Mouse (Mus musculus): ENCODE results near the gene Dram1. TPM values are rescaled to one million over a fixed set of nuclear protein-coding genes. Genes with fewer than 3 reads are reported as not detected.

The Dram1 gene
- polyA plus RNA-seq, 1 experiment: 13.1 TPM

GRCm38 (mm10) chr10:88354599-88354998 lies 24.3 kb downstream of the Dram1 start:
- 90% methylated on average over 5 of the region's 5 CpGs for WGBS
- H3K4me1 ChIP-seq (ENCODE audit: control insufficient read depth, insufficient read depth, insufficient read length): peaks cover 6% of the 10 kb centered on the region; the same call in 1 of the 2 replicates
- no peak overlapping the region for H3K27ac ChIP-seq (ENCODE audit: insufficient read depth, low read length)
- no peak for TF ChIP-seq CTCF (IDR thresholded peaks at IDR 0.05; ENCODE audit: extremely low read depth, insufficient read depth, insufficient read length, insufficient replicate concordance)
- no peak for TF ChIP-seq POLR2A (IDR thresholded peaks at IDR 0.05; ENCODE audit: low read depth, low read length)
- no peak for DNase-seq (ENCODE audit: low read depth in 1 of 2, low spot score in 2 of 2)
- H3K27me3 ChIP-seq (ENCODE audit: control insufficient read depth, insufficient read depth, low read length): no peaks in the 10 kb centered on the region
- H3K4me3 ChIP-seq (ENCODE audit: extremely low read depth, insufficient read depth, insufficient read length): no peak overlapping the region
- H3K36me3 ChIP-seq (ENCODE audit: control insufficient read depth, insufficient read depth, low read length): no peaks in the 10 kb centered on the region

GRCm38 (mm10) chr10:88352549-88352948 lies 26.3 kb downstream of the Dram1 start:
- 14% methylated on average over 2 of the region's 2 CpGs for WGBS
- no peak overlapping the region for H3K4me3 ChIP-seq (ENCODE audit: extremely low read depth, insufficient read depth, insufficient read length)
- no peaks in the 10 kb centered on the region for H3K27me3 ChIP-seq (ENCODE audit: control insufficient read depth, insufficient read depth, low read length)
- TF ChIP-seq POLR2A (IDR thresholded peaks at IDR 0.05; ENCODE audit: low read depth, low read length) (no peak), CTCF (IDR thresholded peaks at IDR 0.05; ENCODE audit: extremely low read depth, insufficient read depth, insufficient read length, insufficient replicate concordance) (no peak)
- no peak overlapping the region for H3K27ac ChIP-seq (ENCODE audit: insufficient read depth, low read length)
- DNase-seq (ENCODE audit: low read depth in 1 of 2, low spot score in 2 of 2): no peak
- H3K4me1 ChIP-seq (ENCODE audit: control insufficient read depth, insufficient read depth, insufficient read length): peaks cover 6% of the 10 kb centered on the region; the same call in 1 of the 2 replicates
- no peaks in the 10 kb centered on the region for H3K36me3 ChIP-seq (ENCODE audit: control insufficient read depth, insufficient read depth, low read length)

- 76% methylated on average over 5 of the region's 5 CpGs for WGBS
- no peaks in the 10 kb centered on the region for H3K27me3 ChIP-seq (ENCODE audit: control insufficient read depth, insufficient read depth, low read length)
- no peak overlapping the region for H3K4me3 ChIP-seq (ENCODE audit: extremely low read depth, insufficient read depth, insufficient read length)
- TF ChIP-seq CTCF (IDR thresholded peaks at IDR 0.05; ENCODE audit: extremely low read depth, insufficient read depth, insufficient read length, insufficient replicate concordance) (no peak), POLR2A (IDR thresholded peaks at IDR 0.05; ENCODE audit: low read depth, low read length) (no peak)
- peaks cover under 1% of the 10 kb centered on the region; the same call in 1 of the 2 replicates for H3K4me1 ChIP-seq (ENCODE audit: control insufficient read depth, insufficient read depth, insufficient read length)
- H3K27ac ChIP-seq (ENCODE audit: insufficient read depth, low read length): no peak overlapping the region
- DNase-seq (ENCODE audit: low read depth in 1 of 2, low spot score in 2 of 2): no peak
- no peaks in the 10 kb centered on the region for H3K36me3 ChIP-seq (ENCODE audit: control insufficient read depth, insufficient read depth, low read length)
Measured at GRCm38 (mm10) chr10:88351411-88352103, 27.3 kb downstream of the Dram1 start.

- DNase-seq (ENCODE audit: low read depth in 1 of 2, low spot score in 2 of 2): no peak
- Histone ChIP-seq H3K4me3 (ENCODE audit: extremely low read depth, insufficient read depth, insufficient read length) (no peak overlapping the region), H3K36me3 (ENCODE audit: control insufficient read depth, insufficient read depth, low read length) (no peaks in the 10 kb centered on the region), H3K27me3 (ENCODE audit: control insufficient read depth, insufficient read depth, low read length) (no peaks in the 10 kb centered on the region), H3K27ac (ENCODE audit: insufficient read depth, low read length) (no peak overlapping the region), H3K4me1 (ENCODE audit: control insufficient read depth, insufficient read depth, insufficient read length) (no peaks in the 10 kb centered on the region)
- 82% methylated on average over 2 of the region's 2 CpGs for WGBS
- no peak for TF ChIP-seq CTCF (IDR thresholded peaks at IDR 0.05; ENCODE audit: extremely low read depth, insufficient read depth, insufficient read length, insufficient replicate concordance)
- no peak for TF ChIP-seq POLR2A (IDR thresholded peaks at IDR 0.05; ENCODE audit: low read depth, low read length)
Measured at GRCm38 (mm10) chr10:88350687-88351086, 28.2 kb downstream of the Dram1 start.

- 47% methylated on average over 8 of the region's 8 CpGs for WGBS
- no peak for DNase-seq (ENCODE audit: low read depth in 1 of 2, low spot score in 2 of 2)
- H3K27ac ChIP-seq (ENCODE audit: insufficient read depth, low read length): no peak overlapping the region
- H3K4me1 ChIP-seq (ENCODE audit: control insufficient read depth, insufficient read depth, insufficient read length): no peaks in the 10 kb centered on the region
- TF ChIP-seq POLR2A (IDR thresholded peaks at IDR 0.05; ENCODE audit: low read depth, low read length): no peak
- TF ChIP-seq CTCF (IDR thresholded peaks at IDR 0.05; ENCODE audit: extremely low read depth, insufficient read depth, insufficient read length, insufficient replicate concordance): no peak
- H3K27me3 ChIP-seq (ENCODE audit: control insufficient read depth, insufficient read depth, low read length): no peaks in the 10 kb centered on the region
- no peaks in the 10 kb centered on the region for H3K36me3 ChIP-seq (ENCODE audit: control insufficient read depth, insufficient read depth, low read length)
- no peak overlapping the region for H3K4me3 ChIP-seq (ENCODE audit: extremely low read depth, insufficient read depth, insufficient read length)
Measured at GRCm38 (mm10) chr10:88349800-88350199, 29.1 kb downstream of the Dram1 start.

GRCm38 (mm10) chr10:88346454-88347245 lies 32.2 kb downstream of the Dram1 start:
- Histone ChIP-seq H3K36me3 (ENCODE audit: control insufficient read depth, insufficient read depth, low read length) (no peaks in the 10 kb centered on the region), H3K4me3 (ENCODE audit: extremely low read depth, insufficient read depth, insufficient read length) (no peak overlapping the region), H3K4me1 (ENCODE audit: control insufficient read depth, insufficient read depth, insufficient read length) (no peaks in the 10 kb centered on the region), H3K27me3 (ENCODE audit: control insufficient read depth, insufficient read depth, low read length) (no peaks in the 10 kb centered on the region), H3K27ac (ENCODE audit: insufficient read depth, low read length) (no peak overlapping the region)
- 58% methylated on average over 12 of the region's 12 CpGs for WGBS
- TF ChIP-seq CTCF (IDR thresholded peaks at IDR 0.05; ENCODE audit: extremely low read depth, insufficient read depth, insufficient read length, insufficient replicate concordance) (no peak), POLR2A (IDR thresholded peaks at IDR 0.05; ENCODE audit: low read depth, low read length) (no peak)
- no peak for DNase-seq (ENCODE audit: low read depth in 1 of 2, low spot score in 2 of 2)
